ENCODE assay signal across 12 mouse cellular contexts in genomic region chr12:53295747-53296146, GRCm38 (mm10). TPM values are rescaled to one million over a fixed set of nuclear protein-coding genes. Genes with fewer than 3 reads are reported as not detected.
DNase-seq lines count a peak whose midpoint lies in the region; ATAC-seq and TF ChIP-seq lines count a peak whose summit lies in the region.
"Had no signal": no experiment of that assay in that cellular context is flagged by ENCODE, and none has a peak within 500 bp of the region (broad histone marks: within the 10 kb centered on the region; RNA-seq: fewer than 3 reads in every experiment).

No protein-coding gene starts in this region.

- intact Hi-C loops in gastrocnemius, adult 2 months (cut with DNase I): no loop called here

- no peak overlapping the region for H3K27ac ChIP-seq in lung, embryonic 16.5 days (ENCODE audit: low read length)
- no peak overlapping the region for H3K27ac ChIP-seq in neural tube, embryonic 13.5 days (replicated peaks)
- H3K27ac ChIP-seq in gastrocnemius, adult 2 months: no peak overlapping the region
- H3K27ac ChIP-seq: heart, adult 2 months; limb, embryonic 15.5 days had no signal

- no peaks in the 10 kb centered on the region for H3K36me3 ChIP-seq in lung, embryonic 16.5 days (ENCODE audit: control insufficient read depth, insufficient read depth, low read length)
- H3K36me3 ChIP-seq in neural tube, embryonic 13.5 days: no peaks in the 10 kb centered on the region
- H3K36me3 ChIP-seq: limb, embryonic 15.5 days had no signal

- H3K9ac ChIP-seq in lung, embryonic 16.5 days (ENCODE audit: low read length): no peak overlapping the region
- H3K9ac ChIP-seq in neural tube, embryonic 13.5 days: no peak overlapping the region
- H3K9ac ChIP-seq: limb, embryonic 15.5 days had no signal

- no peak overlapping the region for H3K4me2 ChIP-seq in lung, embryonic 16.5 days (ENCODE audit: low read depth, low read length)
- H3K4me2 ChIP-seq in neural tube, embryonic 13.5 days: no peak overlapping the region
- H3K4me2 ChIP-seq: limb, embryonic 15.5 days had no signal

- H3K9me3 ChIP-seq in lung, embryonic 16.5 days (ENCODE audit: control insufficient read depth, low read length): no peaks in the 10 kb centered on the region
- no peaks in the 10 kb centered on the region for H3K9me3 ChIP-seq in neural tube, embryonic 13.5 days
- H3K9me3 ChIP-seq: limb, embryonic 15.5 days had no signal

- no peak for DNase-seq in lung, adult 18-20 months
- DNase-seq in embryo, embryonic 11 days: peak; percentile 50
- DNase-seq in kidney, postnatal 14 days: peak; percentile 45
- no peak for DNase-seq in layer of hippocampus, adult 8-10 months (ENCODE audit: low spot score in 2 of 2)
- no peak for DNase-seq in gastrocnemius, adult 2 months
- DNase-seq: cerebellum, postnatal 25 days; heart, adult 2 months; right cerebral cortex, postnatal 25 days had no signal

- WGBS in lung, embryonic 16.5 days: 36% methylated on average over 7 of the region's 7 CpGs
- 26% methylated on average over 7 of the region's 7 CpGs for WGBS in neural tube, embryonic 13.5 days

- H3K4me3 ChIP-seq in lung, embryonic 16.5 days (ENCODE audit: low read length): no peak overlapping the region
- no peak overlapping the region for H3K4me3 ChIP-seq in neural tube, embryonic 13.5 days
- no peak overlapping the region for H3K4me3 ChIP-seq in gastrocnemius, adult 2 months
- H3K4me3 ChIP-seq: heart, adult 2 months; limb, embryonic 15.5 days; myocyte had no signal

- peak; percentile 31; the same call in 1 of the 2 replicates for ATAC-seq in lung, embryonic 16.5 days (ENCODE audit: low read depth)
- 0 out of 2 replicates have a peak, but pooled peaks have one; percentile 18 for ATAC-seq in neural tube, embryonic 13.5 days (ENCODE audit: low read depth)

- H3K27me3 ChIP-seq in lung, embryonic 16.5 days (ENCODE audit: control insufficient read depth, insufficient read depth, low read depth, low read length): no peaks in the 10 kb centered on the region
- H3K27me3 ChIP-seq in neural tube, embryonic 13.5 days: no peaks in the 10 kb centered on the region
- H3K27me3 ChIP-seq: limb, embryonic 15.5 days had no signal

- 0 out of 2 replicates have a peak, but pooled peaks cover 5% of the 10 kb centered on the region for H3K4me1 ChIP-seq in lung, embryonic 16.5 days (replicated peaks; ENCODE audit: control insufficient read depth, insufficient read depth, low read length)
- H3K4me1 ChIP-seq in neural tube, embryonic 13.5 days (replicated peaks): peaks cover 60% of the 10 kb centered on the region

- TF ChIP-seq CTCF in gastrocnemius, adult 2 months (IDR thresholded peaks at IDR 0.05): no peak

RNA-seq across cellular contexts. Expression of gene Npas3, which starts 47.3 kb away (rescaled TPM):
- polyA plus RNA-seq in lung, embryonic 16.5 days (2015; fragmentation: Nextera tagmentation; extraction: Ambion mirVana): 0.28 and 0.64 TPM in 2 replicates
- polyA plus RNA-seq in neural tube, embryonic 13.5 days (2015; fragmentation: Nextera tagmentation; extraction: Ambion mirVana): 19.3 and 21.8 TPM in 2 replicates
- 10 to 100 TPM; 20.9 to 30.4 (median 26.6) TPM for total RNA-seq in layer of hippocampus, adult 8-10 months (2022)
- total RNA-seq in gastrocnemius, adult 2 months (2021): under 1 TPM in 1 of 2 experiments, not detected in 1; 0.22 TPM

Comparison
In these comparisons a context has a peak if more than half of its experiments do, and no peak if none do; other contexts are left out.
1. DNase-seq: peak in embryo, embryonic 11 days (single experiment) and kidney, postnatal 14 days (single experiment); none in lung, adult 18-20 months (0 of 2), layer of hippocampus, adult 8-10 months (0 of 2) and gastrocnemius, adult 2 months (single experiment).
2. RNA of gene Npas3, which starts 47.3 kb away (total RNA-seq): 20.9 to 30.4 TPM in layer of hippocampus, adult 8-10 months; 0.22 TPM in gastrocnemius, adult 2 months; every median in the first group is over 10 times any median in the second.